Mouse (Mus musculus) mouse trophoblast stem cell (cell line): ENCODE data around the gene Gdpgp1.

Experiments used
- in situ Hi-C, 2 experiments: fragments of 300-500 bp; cut with MseI, MboI; formaldehyde crosslinking; loops; 2 replicates in 1 of 2; 3 replicates in 1 of 2; pipeline ENCODE4 v1.15.1; 2025

The Gdpgp1 gene

GRCm38 (mm10) chr7:80276374-80276773 is 43.7 kb downstream of the Gdpgp1 start:
- in situ Hi-C loops: no loop called here

GRCm38 (mm10) chr7:80280032-80280431 is 47.4 kb downstream of the Gdpgp1 start:
- in situ Hi-C loops: no loop called here

- in situ Hi-C loops: no loop called here
These were observed 48.3 kb downstream of the Gdpgp1 start for GRCm38 (mm10) chr7:80280998-80281397.

- in situ Hi-C loops: no loop called here
These were observed 49.0 kb downstream of the Gdpgp1 start for GRCm38 (mm10) chr7:80281646-80282045.

- in situ Hi-C loops: no loop called here
These were observed 50.7 kb downstream of the Gdpgp1 start for GRCm38 (mm10) chr7:80283226-80283918.

- in situ Hi-C loops: no loop called here
These were observed 51.7 kb downstream of the Gdpgp1 start for GRCm38 (mm10) chr7:80284391-80284790.

- in situ Hi-C loops: no loop called here
These were observed 53.1 kb downstream of the Gdpgp1 start for GRCm38 (mm10) chr7:80285725-80286124.

GRCm38 (mm10) chr7:80287736-80288135 is 55.1 kb downstream of the Gdpgp1 start:
- in situ Hi-C loops: no loop called here
